Mouse (Mus musculus): Measurements from ENCODE around the gene Wnt3.

DNA sequence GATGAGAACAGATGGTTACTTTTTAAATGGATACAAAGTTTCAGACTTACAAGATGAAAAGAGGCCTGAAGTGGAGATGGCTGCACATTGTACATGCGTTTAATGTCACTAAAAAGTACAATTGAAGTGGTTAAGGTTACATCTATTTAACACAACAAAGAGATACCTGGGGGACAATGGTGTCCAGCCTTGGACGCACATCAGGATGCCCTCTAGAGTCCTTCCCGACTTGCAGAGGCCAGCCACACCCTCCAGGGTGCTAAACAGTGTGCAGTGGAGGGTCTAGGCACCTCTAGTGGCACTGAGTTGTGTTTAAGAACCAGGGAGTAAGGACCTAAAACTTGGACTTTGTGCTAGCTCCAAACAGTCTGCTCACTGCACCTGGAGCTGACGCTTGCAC, 90.5 kb downstream of the Wnt3 start:
- TF ChIP-seq GATA1 (IDR thresholded peaks at IDR 0.05; ENCODE audit: borderline replicate concordance, low read length): no peak
- no peak for TF ChIP-seq FLI1 (IDR thresholded peaks at IDR 0.05; ENCODE audit: low read length)

Measured in megakaryocyte, embryonic 14.5 days (primary cell).